Mouse (Mus musculus): ENCODE measurements at regions not wholly inside any gene's neighbourhood (a gene's known extent, or its start where the extent isn't known, plus 50 kb on each side); places are given as distances from the start of the nearest gene placed in this dataset.

DNA sequence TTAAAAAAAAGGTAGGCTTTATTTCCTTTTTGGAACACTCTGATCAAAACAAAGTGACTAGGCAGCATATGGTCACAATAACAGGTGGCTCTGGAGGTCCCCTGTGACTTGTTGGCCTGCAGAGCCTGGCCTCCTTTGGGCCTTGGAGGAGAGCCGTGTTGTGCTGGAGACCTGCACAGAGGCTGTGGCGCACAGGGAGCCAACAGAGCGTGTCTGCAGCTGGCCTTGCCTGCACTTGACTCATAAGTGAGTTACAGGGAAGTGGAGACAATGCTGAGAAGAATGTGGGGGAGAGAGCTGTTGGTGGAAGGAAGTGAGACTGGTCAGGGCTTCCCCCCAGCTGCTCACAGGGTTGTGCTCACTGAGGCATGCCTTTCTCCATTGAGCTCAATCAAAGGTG lies 175.7 kb downstream of the Foxo1 start:
- TF ChIP-seq CTCF (IDR thresholded peaks at IDR 0.05; ENCODE audit: low read depth) (no peak), EP300 (IDR thresholded peaks at IDR 0.05; ENCODE audit: low read depth) (peak; percentile 63; the same call in 1 of the 2 replicates)
